Mouse (Mus musculus) liver, embryonic 14.5 days (tissue): Measurements from ENCODE around the gene Prx. TPM values are rescaled to one million over a fixed set of nuclear protein-coding genes. Genes with fewer than 3 reads are reported as not detected.

Source experiments
- ATAC-seq: fragments of 200-750 bp; cut with Nextera tagmentation; 2 replicates; pipeline ENCODE4 v1.8.0; 2017; ENCODE audit warnings: moderate number of reproducible peaks, mild to moderate bottlenecking, moderate library complexity; ENCODE audit not compliant: insufficient read depth
- DNase-seq, 3 experiments: peaks; one replicate each; pipeline ENCODE4 v3.0.0-alpha.2; 2012 to 2013; ENCODE audit warnings: low read depth in 3 of 3, low spot score in 3 of 3
- H3K27ac ChIP-seq: fragments of 300-500 bp; sonication (generic); 2 replicates; pipeline ENCODE4 v1.5.1; 2014; ENCODE audit warnings: moderate library complexity, mild to moderate bottlenecking, control low read depth, inconsistent platforms
- H3K27me3 ChIP-seq: fragments of 300-500 bp; sonication (generic); 2 replicates; pipeline ENCODE4 v1.6.1; 2014; ENCODE audit warnings: mild to moderate bottlenecking, low read length, moderate library complexity; ENCODE audit not compliant: control insufficient read depth, insufficient read depth
- H3K36me3 ChIP-seq: fragments of 300-500 bp; sonication (generic); replicated peaks from 2 replicates; pipeline ENCODE4 v1.6.1; 2014; ENCODE audit warnings: low read depth; ENCODE audit not compliant: control insufficient read depth, insufficient read depth
- H3K4me1 ChIP-seq, 2 experiments: fragments of 200-500 bp in 1 of 2; fragments of 300-500 bp in 1 of 2; sonication (generic) in 1 of 2; replicated peaks; 2 replicates each; pipeline ENCODE4 v1.6.1; 2012 to 2014; ENCODE audit warnings: antibody characterized with exemption in 1 of 2, inconsistent platforms in 1 of 2, low read length in 1 of 2; ENCODE audit not compliant: control insufficient read depth in 2 of 2, insufficient read depth in 2 of 2
- H3K4me2 ChIP-seq: fragments of 300-500 bp; sonication (generic); 2 replicates; pipeline ENCODE4 v1.6.1; 2014; ENCODE audit warnings: low read depth, mild to moderate bottlenecking, control low read depth, moderate library complexity
- H3K4me3 ChIP-seq, 2 experiments: fragments of 200-500 bp in 1 of 2; fragments of 300-500 bp in 1 of 2; sonication (generic) in 1 of 2; 2 replicates each; pipeline ENCODE4 v1.5.1; 2012 to 2014; ENCODE audit warnings: low read depth in 2 of 2, low read length in 2 of 2, mild to moderate bottlenecking in 2 of 2, control low read depth in 1 of 2, inconsistent platforms in 1 of 2, moderate library complexity in 1 of 2; ENCODE audit not compliant: insufficient read depth in 1 of 2
- H3K9ac ChIP-seq: fragments of 300-500 bp; sonication (generic); replicated peaks from 2 replicates; pipeline ENCODE4 v1.6.1; 2014; ENCODE audit warnings: mild to moderate bottlenecking, control low read depth, moderate library complexity
- H3K9me3 ChIP-seq: fragments of 300-500 bp; sonication (generic); 2 replicates; pipeline ENCODE4 v1.6.1; 2016; ENCODE audit warnings: low read length, mixed read lengths; ENCODE audit not compliant: control insufficient read depth
- CTCF ChIP-seq: IDR thresholded peaks from 2 replicates; pipeline ENCODE4 v1.5.1; 2016; ENCODE audit warnings: antibody characterized with exemption, low read depth, control low read depth
- EP300 ChIP-seq: IDR thresholded peaks from 2 replicates; pipeline ENCODE4 v1.6.1; 2016; ENCODE audit warnings: antibody characterized with exemption, low read depth
- WGBS: fragments of 180-500 bp; shearing (Covaris S2); extraction: QIAGEN DNeasy Blood & Tissue Kit; methylation state at CpG from one replicate; pipeline ENCODE4 v1.1.7; 2014; ENCODE audit not compliant: insufficient replicate concordance; 5-methylcytosine and 5-hydroxymethylcytosine counted together
- polyA plus RNA-seq, 2 experiments: library from polyadenylated mRNA; depleted of rRNA in 1 of 2; stranded (reverse) in 1 of 2; unstranded in 1 of 2; fragments of >200 nt; fragmentation: Nextera tagmentation in 1 of 2; extraction: Ambion mirVana in 1 of 2; gene quantifications; 2 replicates each; pipeline versions ENCODE4 v1.2.1 to v1.2.3; 2012 to 2014

Prx gene
- polyA plus RNA-seq, 2 experiments: 0.23 to 0.73 TPM

DNA sequence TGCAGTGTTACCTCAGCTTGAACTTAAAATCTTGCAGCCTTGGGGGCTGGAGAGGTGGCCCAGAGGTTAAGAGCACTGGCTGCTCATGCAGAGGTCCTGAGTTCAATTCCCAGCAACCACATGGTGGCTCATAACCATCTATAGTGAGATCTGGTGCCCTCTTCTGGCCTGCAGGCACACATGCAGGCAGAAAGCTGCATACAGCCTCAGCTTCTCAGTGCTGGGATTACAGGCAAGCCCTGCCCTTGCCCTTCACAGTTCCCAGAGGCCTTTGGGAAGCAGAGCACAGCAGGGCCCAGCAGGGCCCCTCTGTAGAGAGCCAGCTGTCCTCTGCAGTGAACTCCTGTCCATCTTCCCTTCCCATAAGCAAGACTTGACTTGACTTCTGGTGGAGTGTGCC is 21.0 kb downstream of the Prx start:
- Histone ChIP-seq H3K36me3 (no peaks in the 10 kb centered on the region), H3K4me2 (no peak overlapping the region), H3K9me3 (no peaks in the 10 kb centered on the region), H3K4me1 (peaks cover 0 to under 1% of the 10 kb centered on the region in 2 experiments; a peak in 1 of 4 replicates), H3K27me3 (no peaks in the 10 kb centered on the region), H3K9ac (no peak overlapping the region), H3K27ac (no peak overlapping the region), H3K4me3 (no peak overlapping the region)
- no peak for ATAC-seq
- peak; percentile 72 for TF ChIP-seq CTCF
- no peak for TF ChIP-seq EP300
- no peak for DNase-seq

- Histone ChIP-seq H3K4me3 (no peak overlapping the region), H3K4me2 (no peak overlapping the region), H3K36me3 (no peaks in the 10 kb centered on the region), H3K9ac (no peak overlapping the region), H3K27ac (no peak overlapping the region), H3K4me1 (peaks cover 5% of the 10 kb centered on the region in 2 experiments), H3K27me3 (no peaks in the 10 kb centered on the region), H3K9me3 (no peaks in the 10 kb centered on the region)
- no peak for ATAC-seq
- WGBS: 72% methylated on average over 1 of the region's 1 CpGs
- TF ChIP-seq CTCF (no peak), EP300 (no peak)
- no peak for DNase-seq
Observed at GRCm38 (mm10) chr7:27520599-27520998, 21.5 kb downstream of the Prx start.

DNA sequence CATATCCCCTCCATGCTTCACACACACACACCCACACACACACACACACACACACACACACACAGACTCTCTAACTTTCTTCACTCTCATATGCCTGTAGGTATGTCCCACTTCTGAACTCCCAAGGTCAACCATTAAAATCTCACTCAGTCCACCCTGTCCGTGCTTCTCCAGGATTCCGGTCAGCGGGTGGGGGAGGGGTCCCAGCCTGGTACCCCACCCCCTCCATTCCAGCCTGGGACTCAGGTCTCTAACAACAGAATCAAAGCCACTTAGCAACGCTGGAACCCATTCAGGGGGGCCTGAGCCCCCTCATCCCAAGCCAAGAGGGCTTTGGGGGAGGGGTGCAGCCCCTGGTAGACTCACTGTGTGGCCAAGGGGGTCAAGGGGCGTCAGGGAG is 23.8 kb downstream of the Prx start, which contains the start of gene Hipk4:
TSS of gene Hipk4 (plus strand) at position 301 of the 400 bp plus-strand sequence.
- ATAC-seq: no peak
- WGBS: 63% methylated on average over 5 of the region's 5 CpGs

GRCm38 (mm10) chr7:27523805-27524204 is 24.7 kb downstream of the Prx start:
- 82% methylated on average over 13 of the region's 13 CpGs for WGBS
- TF ChIP-seq EP300: no peak
- TF ChIP-seq CTCF: no peak

More for the DNA sequence above, 23.8 kb downstream of the Prx start, which contains the start of gene Hipk4:
- Histone ChIP-seq H3K9ac (no peak within 1 kb of the TSS), H3K4me3 (no peak within 1 kb of the TSS), H3K27me3 (no peaks in the 10 kb centered on the region), H3K36me3 (no peaks in the 10 kb centered on the region), H3K27ac (no peak within 1 kb of the TSS), H3K9me3 (no peaks in the 10 kb centered on the region), H3K4me1 (peaks cover 15 to 16% of the 10 kb centered on the region in 2 experiments), H3K4me2 (no peak within 1 kb of the TSS)
- TF ChIP-seq CTCF: no peak
- no peak for TF ChIP-seq EP300
- no peak for DNase-seq

DNA sequence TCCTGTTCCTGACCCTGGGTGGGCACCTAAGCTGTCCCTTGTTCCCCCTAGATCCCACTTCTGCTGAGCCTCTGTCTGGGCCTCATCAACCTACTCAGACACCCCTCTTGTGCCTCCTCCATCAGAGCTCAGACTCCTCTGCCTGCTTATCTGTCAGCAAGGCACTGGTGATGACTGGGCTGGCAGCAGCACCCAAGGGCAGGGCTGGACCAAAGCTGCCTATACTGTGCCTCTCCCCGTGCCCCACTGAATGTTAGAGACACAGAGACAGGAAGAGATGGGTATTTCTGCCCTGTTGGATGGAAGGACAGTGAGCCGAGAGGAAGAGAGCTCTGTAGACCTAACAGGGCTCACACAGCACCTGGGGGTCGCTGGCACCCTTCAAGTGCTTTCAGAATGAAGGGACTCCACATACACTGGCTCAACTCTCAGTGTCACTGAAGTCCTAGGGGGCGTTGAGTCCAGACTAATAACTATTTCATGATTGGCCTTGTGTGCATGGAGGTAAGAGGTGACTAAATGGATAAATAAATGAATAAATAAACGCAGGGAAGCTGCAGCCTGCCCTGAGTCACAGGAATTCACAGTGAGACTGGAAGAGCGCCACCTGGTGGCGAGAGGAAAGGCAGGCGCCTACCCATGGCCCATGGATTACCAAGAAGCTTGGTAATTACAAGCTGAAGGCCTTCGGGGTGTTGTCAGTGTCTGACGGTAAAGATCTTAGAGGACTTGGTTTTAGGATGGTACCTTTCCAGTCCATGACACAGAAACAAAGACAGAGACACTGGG is 27.1 kb downstream of the Prx start:
- H3K27ac ChIP-seq: peak overlapping the region; percentile 82
- H3K4me3 ChIP-seq: peak overlapping the region; percentile 25 to 34; a peak in 2 of 4 replicates

More at GRCm38 (mm10) chr7:27523805-27524204, 24.7 kb downstream of the Prx start:
- H3K4me3 ChIP-seq: no peak overlapping the region
- no peak overlapping the region for H3K27ac ChIP-seq
- H3K9ac ChIP-seq: no peak overlapping the region
- H3K9me3 ChIP-seq: no peaks in the 10 kb centered on the region
- DNase-seq (no peak), ATAC-seq (no peak)
- peaks cover 15 to 16% of the 10 kb centered on the region in 2 experiments for H3K4me1 ChIP-seq
- H3K27me3 ChIP-seq: no peaks in the 10 kb centered on the region
- no peaks in the 10 kb centered on the region for H3K36me3 ChIP-seq
- no peak overlapping the region for H3K4me2 ChIP-seq

More for the DNA sequence above, 27.1 kb downstream of the Prx start:
- TF ChIP-seq EP300 (peak; percentile 5), CTCF (peak; percentile 100)
- ATAC-seq: peak; percentile 98
- no peaks in the 10 kb centered on the region for H3K9me3 ChIP-seq
- peak overlapping the region; percentile 58 for H3K9ac ChIP-seq
- 14% methylated on average over 10 of the region's 10 CpGs for WGBS
- no peaks in the 10 kb centered on the region for H3K27me3 ChIP-seq
- H3K4me2 ChIP-seq: peak overlapping the region; percentile 72
- peaks cover 15 to 16% of the 10 kb centered on the region in 2 experiments for H3K4me1 ChIP-seq
- peak; percentile 76 to 80 (median 80) for DNase-seq
- H3K36me3 ChIP-seq: no peaks in the 10 kb centered on the region
